Mouse (Mus musculus): ENCODE measurements around the gene Itga7.

- TF ChIP-seq CTCF (IDR thresholded peaks at IDR 0.05; ENCODE audit: borderline replicate concordance, insufficient read depth, low read length): no peak
- peak; percentile 33; the same call in 1 of the 2 replicates for TF ChIP-seq POLR2A (IDR thresholded peaks at IDR 0.05; ENCODE audit: low read depth, low read length)
These were observed 13.7 kb upstream of the Itga7 start for GRCm38 (mm10) chr10:128919966-128920365.
